Mouse (Mus musculus) embryonic facial prominence, embryonic 10.5 days (tissue): ENCODE measurements at regions not wholly inside any gene's neighbourhood (a gene's known extent, or its start where the extent isn't known, plus 50 kb on each side); places are given as distances from the start of the nearest gene placed in this dataset.

Source experiments
- DNase-seq: peaks from one replicate; pipeline ENCODE4 v3.0.0-alpha.2; 2017; ENCODE audit warnings: low spot score
- H3K27ac ChIP-seq: fragments of 300-500 bp; sonication (generic); replicated peaks from 2 replicates; pipeline ENCODE4 v1.5.1; 2016; ENCODE audit warnings: mild to moderate bottlenecking
- H3K27me3 ChIP-seq: fragments of 300-500 bp; sonication (generic); replicated peaks from 2 replicates; pipeline ENCODE4 v1.6.1; 2016; ENCODE audit warnings: low read depth, mild to moderate bottlenecking; ENCODE audit not compliant: poor library complexity, severe bottlenecking
- H3K36me3 ChIP-seq: fragments of 300-500 bp; sonication (generic); replicated peaks from 2 replicates; pipeline ENCODE4 v1.6.1; 2016; ENCODE audit warnings: mild to moderate bottlenecking, moderate library complexity
- H3K4me1 ChIP-seq: fragments of 300-500 bp; sonication (generic); 2 replicates; pipeline ENCODE4 v1.6.1; 2016
- H3K4me3 ChIP-seq: fragments of 300-500 bp; sonication (generic); 2 replicates; pipeline ENCODE4 v1.5.1; 2016; ENCODE audit warnings: mild to moderate bottlenecking, moderate library complexity
- H3K9me3 ChIP-seq: fragments of 300-500 bp; sonication (generic); 2 replicates; pipeline ENCODE4 v1.6.1; 2016; ENCODE audit warnings: mild to moderate bottlenecking
- WGBS: fragments of 180-500 bp; shearing (Covaris S2); methylation state at CpG from one replicate; pipeline ENCODE4 v1.1.7; 2016; 5-methylcytosine and 5-hydroxymethylcytosine counted together

GRCm38 (mm10) chr3:143797850-143798249 is 407.2 kb downstream of the Lmo4 start:
- 32% methylated on average over 5 of the region's 5 CpGs for WGBS
- H3K4me3 ChIP-seq: no peak overlapping the region
- peak overlapping the region; percentile 48; the same call in 1 of the 2 replicates for H3K27ac ChIP-seq
- no peaks in the 10 kb centered on the region for H3K27me3 ChIP-seq
- peak; percentile 52 for DNase-seq
- peaks cover 10% of the 10 kb centered on the region for H3K4me1 ChIP-seq
- no peaks in the 10 kb centered on the region for H3K36me3 ChIP-seq
- H3K9me3 ChIP-seq: no peaks in the 10 kb centered on the region

DNA sequence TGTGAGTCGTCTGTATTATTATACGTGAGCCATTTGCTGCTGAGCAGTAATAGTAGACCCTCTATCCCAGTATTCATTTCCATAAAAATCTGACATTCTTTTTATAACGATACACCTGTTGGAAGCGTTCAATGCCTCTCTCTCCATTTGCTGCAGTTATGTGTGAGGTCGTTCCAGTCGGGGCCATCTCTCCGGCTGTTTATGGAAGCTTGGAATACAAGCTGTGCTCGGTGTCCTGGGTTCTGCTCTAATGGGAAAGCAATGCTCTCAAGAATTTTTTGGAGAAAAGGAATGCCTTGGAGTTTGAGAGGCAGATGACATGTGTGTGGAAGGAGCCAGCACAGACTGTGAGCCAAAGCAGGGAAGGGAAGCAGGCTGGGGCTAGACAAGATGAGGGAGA is 414.1 kb downstream of the Lmo4 start:
- Histone ChIP-seq H3K9me3 (no peaks in the 10 kb centered on the region), H3K4me1 (peaks cover 12% of the 10 kb centered on the region), H3K4me3 (no peak overlapping the region), H3K36me3 (no peaks in the 10 kb centered on the region), H3K27me3 (no peaks in the 10 kb centered on the region), H3K27ac (no peak overlapping the region)
- DNase-seq: no peak
- 90% methylated on average over 8 of the region's 8 CpGs for WGBS

DNA sequence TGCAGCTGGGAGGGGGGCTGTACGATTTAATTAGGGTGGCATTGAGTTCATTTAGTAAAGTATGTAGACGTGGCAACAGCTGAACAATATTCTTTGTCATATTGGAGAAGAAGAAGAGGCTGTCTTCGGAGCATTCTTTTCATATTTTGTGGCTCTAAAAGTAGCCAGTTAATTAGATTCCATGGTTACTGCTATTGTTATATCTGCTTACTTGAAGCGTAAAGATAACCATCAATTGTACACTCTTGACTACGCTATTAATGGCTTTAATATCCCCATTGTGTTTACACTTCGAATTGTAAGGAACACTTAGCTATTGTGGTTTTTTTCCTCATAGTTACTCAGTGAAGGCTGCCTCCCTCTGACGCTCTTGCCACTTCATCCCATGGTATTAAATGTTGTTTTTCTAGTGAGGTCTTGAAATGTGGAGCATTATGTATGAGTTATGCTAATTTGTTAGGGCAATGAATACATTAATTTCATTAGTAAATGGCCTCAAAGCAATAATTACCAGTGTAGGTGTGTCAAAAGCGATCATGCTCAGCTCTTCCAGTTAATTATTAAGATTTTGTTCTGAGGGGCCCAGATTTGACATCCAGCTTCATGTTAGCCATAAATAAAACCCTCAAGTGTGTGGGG is 415.0 kb downstream of the Lmo4 start:
- no peaks in the 10 kb centered on the region for H3K27me3 ChIP-seq
- H3K36me3 ChIP-seq: no peaks in the 10 kb centered on the region
- H3K4me1 ChIP-seq: peaks cover 12% of the 10 kb centered on the region
- no peak overlapping the region for H3K27ac ChIP-seq
- DNase-seq: no peak
- 64% methylated on average over 8 of the region's 8 CpGs for WGBS
- H3K9me3 ChIP-seq: no peaks in the 10 kb centered on the region
- no peak overlapping the region for H3K4me3 ChIP-seq

- H3K4me3 ChIP-seq: no peak overlapping the region
- 94% methylated on average over 8 of the region's 8 CpGs for WGBS
- no peaks in the 10 kb centered on the region for H3K27me3 ChIP-seq
- peaks cover 15% of the 10 kb centered on the region for H3K4me1 ChIP-seq
- no peaks in the 10 kb centered on the region for H3K9me3 ChIP-seq
- H3K36me3 ChIP-seq: no peaks in the 10 kb centered on the region
- no peak overlapping the region for H3K27ac ChIP-seq
- DNase-seq: no peak
Observed at GRCm38 (mm10) chr3:143786889-143787288, 418.1 kb downstream of the Lmo4 start.

DNA sequence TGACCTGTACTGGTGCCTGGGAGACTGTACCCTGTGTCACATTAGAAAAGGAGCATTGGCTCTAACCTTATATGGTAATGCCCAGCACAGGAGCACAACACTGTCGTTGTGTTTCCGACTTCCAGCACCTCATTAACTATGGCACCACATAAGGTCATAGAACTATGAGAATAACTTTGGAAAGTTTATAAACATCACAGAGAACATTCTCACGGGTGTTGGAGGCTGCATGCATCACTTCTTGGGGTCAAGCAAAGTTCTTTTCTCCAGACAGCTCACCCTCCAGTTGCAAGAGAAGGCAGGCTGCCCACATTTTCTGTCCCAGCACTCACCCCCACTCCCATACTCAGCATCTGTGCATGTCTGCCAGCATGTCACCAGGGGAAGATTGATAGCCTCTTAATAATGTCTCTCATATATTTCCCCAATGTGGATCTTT is 420.6 kb downstream of the Lmo4 start:
- H3K36me3 ChIP-seq: no peaks in the 10 kb centered on the region
- no peak overlapping the region for H3K27ac ChIP-seq
- no peak overlapping the region for H3K4me3 ChIP-seq
- DNase-seq: no peak
- no peaks in the 10 kb centered on the region for H3K9me3 ChIP-seq
- 0 out of 2 replicates have a peak, but pooled peaks cover 3% of the 10 kb centered on the region for H3K4me1 ChIP-seq
- no peaks in the 10 kb centered on the region for H3K27me3 ChIP-seq
- WGBS: 71% methylated on average over 3 of the region's 3 CpGs

DNA sequence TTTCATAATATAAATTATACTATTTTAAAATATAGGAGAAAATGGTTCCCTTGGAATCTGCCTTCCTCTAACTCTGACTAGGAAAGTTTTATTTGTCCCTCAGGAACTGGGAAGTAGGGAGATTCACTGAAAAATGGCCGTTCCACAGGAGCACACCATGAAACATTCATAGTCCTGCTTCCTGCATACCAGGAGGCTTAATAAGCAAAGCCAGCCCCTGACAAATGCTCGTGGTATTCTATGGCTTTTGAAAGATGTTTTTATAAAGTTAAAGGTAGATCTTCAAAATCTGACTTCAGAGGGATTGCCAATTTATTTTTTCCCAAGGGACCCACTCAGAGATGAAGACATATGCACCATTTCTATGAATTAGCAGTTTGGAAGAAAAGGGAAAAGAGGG is 426.9 kb downstream of the Lmo4 start:
- Histone ChIP-seq H3K36me3 (no peaks in the 10 kb centered on the region), H3K27me3 (no peaks in the 10 kb centered on the region), H3K27ac (no peak overlapping the region), H3K4me1 (no peaks in the 10 kb centered on the region), H3K9me3 (no peaks in the 10 kb centered on the region), H3K4me3 (no peak overlapping the region)
- 78% methylated on average over 2 of the region's 2 CpGs for WGBS
- DNase-seq: no peak

DNA sequence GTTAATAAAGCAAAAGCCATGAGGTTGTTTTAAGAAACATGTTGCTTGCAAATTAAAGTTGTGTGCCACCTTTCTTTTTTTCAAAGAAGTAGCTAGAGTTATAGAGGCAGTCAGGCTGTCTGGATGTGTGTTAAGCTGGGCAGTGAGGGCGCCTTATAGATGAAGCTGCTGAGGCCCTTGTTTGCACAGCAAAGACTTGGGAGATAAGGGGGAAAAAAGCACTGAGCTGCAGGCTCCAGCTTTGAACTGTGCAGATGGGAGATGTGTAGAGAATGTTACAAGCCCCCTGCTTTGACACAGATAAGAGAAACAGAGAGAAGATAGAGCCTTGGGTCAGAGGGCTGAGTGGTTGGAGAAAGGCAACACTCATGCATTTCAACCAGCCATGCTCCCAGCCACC is 445.7 kb downstream of the Lmo4 start:
- Histone ChIP-seq H3K4me1 (no peaks in the 10 kb centered on the region), H3K36me3 (no peaks in the 10 kb centered on the region), H3K9me3 (no peaks in the 10 kb centered on the region), H3K4me3 (no peak overlapping the region), H3K27me3 (no peaks in the 10 kb centered on the region), H3K27ac (no peak overlapping the region)
- WGBS: 86% methylated on average over 1 of the region's 1 CpGs
- DNase-seq: no peak

- H3K27me3 ChIP-seq: no peaks in the 10 kb centered on the region
- WGBS: 92% methylated on average over 3 of the region's 3 CpGs
- H3K4me3 ChIP-seq: no peak overlapping the region
- no peak overlapping the region for H3K27ac ChIP-seq
- 0 out of 2 replicates have a peak, but pooled peaks cover 2% of the 10 kb centered on the region for H3K4me1 ChIP-seq
- no peaks in the 10 kb centered on the region for H3K9me3 ChIP-seq
- H3K36me3 ChIP-seq: no peaks in the 10 kb centered on the region
- no peak for DNase-seq
Observed at GRCm38 (mm10) chr3:143753197-143753596, 451.8 kb downstream of the Lmo4 start.

DNA sequence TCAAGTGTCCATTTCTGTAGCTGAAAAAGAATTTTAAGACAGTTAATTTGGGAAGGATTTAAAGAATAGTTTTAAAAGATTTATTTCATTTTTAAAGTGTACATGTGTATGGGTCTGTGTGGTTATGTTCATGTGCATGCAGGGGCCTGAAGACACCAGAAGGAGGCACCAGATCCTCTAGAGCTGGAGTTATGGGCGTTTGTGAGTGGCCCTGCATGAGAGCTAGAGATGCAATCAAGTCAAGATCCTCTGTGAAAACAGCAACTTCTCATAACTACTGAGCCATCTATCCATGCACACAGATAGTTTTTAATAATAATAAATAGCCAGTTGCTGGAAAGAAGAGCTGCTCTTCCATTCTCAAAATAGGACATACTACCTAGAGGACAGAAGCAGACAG is 452.4 kb downstream of the Lmo4 start:
- DNase-seq: no peak
- Histone ChIP-seq H3K4me1 (0 out of 2 replicates have a peak, but pooled peaks cover 2% of the 10 kb centered on the region), H3K27ac (no peak overlapping the region), H3K36me3 (no peaks in the 10 kb centered on the region), H3K9me3 (no peaks in the 10 kb centered on the region), H3K4me3 (no peak overlapping the region), H3K27me3 (no peaks in the 10 kb centered on the region)
- 77% methylated on average over 1 of the region's 1 CpGs for whole genome bisulfite sequencing

GRCm38 (mm10) chr3:143750128-143750527 is 454.9 kb downstream of the Lmo4 start:
- WGBS: 88% methylated on average over 4 of the region's 4 CpGs
- Histone ChIP-seq H3K27ac (no peak overlapping the region), H3K36me3 (no peaks in the 10 kb centered on the region), H3K4me1 (0 out of 2 replicates have a peak, but pooled peaks cover 2% of the 10 kb centered on the region), H3K27me3 (no peaks in the 10 kb centered on the region), H3K4me3 (no peak overlapping the region), H3K9me3 (no peaks in the 10 kb centered on the region)
- DNase-seq: no peak

DNA sequence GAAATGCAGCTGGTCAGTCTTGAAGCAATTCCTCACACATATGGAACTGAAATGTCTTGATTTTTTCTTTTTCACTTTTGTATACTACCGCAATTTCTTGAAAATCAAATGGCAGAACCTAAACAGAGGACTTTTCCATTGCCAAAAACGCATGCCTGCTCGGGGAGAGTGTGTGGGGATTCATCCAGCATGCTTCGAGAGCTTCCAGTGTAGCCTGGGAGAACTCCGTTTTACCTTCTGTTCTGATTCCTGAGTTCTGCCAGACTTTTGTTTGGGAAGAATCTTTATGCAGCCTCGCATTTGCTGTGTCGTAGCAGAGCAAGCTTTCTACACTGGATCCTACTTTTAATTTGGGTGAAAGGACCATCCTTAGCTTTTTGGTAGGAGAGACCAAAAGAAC is 461.4 kb downstream of the Lmo4 start:
- Histone ChIP-seq H3K36me3 (no peaks in the 10 kb centered on the region), H3K4me1 (peaks cover 11% of the 10 kb centered on the region), H3K27ac (no peak overlapping the region), H3K27me3 (no peaks in the 10 kb centered on the region), H3K4me3 (no peak overlapping the region), H3K9me3 (no peaks in the 10 kb centered on the region)
- WGBS: 76% methylated on average over 7 of the region's 7 CpGs
- no peak for DNase-seq

DNA sequence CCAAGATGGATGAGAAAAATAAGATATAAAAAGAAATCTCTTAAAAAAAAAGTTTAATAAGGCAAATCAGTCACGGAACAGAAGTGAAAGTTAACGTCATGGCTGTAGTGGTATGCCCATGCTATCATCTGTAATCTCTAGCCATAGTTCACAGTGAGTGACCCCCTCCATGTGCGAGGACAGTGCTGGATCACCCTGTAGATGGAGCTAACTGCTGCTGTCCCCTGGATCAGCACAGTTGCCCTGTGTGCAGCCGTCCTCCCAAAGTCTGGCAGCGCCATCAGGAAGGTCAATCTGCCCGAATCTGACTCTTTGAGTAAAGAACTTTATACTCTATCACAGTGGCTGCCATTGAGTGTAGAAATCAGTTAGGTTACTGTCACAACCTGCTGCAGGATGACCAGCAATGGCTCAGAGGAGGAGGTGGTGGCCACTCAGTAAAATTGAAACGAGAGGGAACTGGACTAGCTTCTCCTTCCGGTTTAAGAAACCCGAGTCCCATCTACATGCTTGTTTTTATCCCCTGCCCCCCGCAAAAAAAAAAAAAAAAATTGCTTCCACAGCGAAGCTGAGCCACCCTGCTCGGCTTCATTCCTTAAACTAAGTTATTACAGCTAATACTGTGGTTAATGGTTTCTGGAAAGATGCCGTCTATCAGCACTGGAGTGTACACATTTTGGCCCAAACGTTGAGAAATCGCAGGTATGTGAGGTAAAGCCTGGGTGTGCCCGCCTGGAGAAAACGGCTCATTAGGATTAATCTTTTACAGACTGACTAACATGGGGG is 462.0 kb downstream of the Lmo4 start:
- peaks cover 11% of the 10 kb centered on the region for H3K4me1 ChIP-seq
- peak; percentile 22 for DNase-seq
- 68% methylated on average over 17 of the region's 17 CpGs for WGBS
- no peak overlapping the region for H3K27ac ChIP-seq
- H3K27me3 ChIP-seq: no peaks in the 10 kb centered on the region
- H3K9me3 ChIP-seq: no peaks in the 10 kb centered on the region
- no peak overlapping the region for H3K4me3 ChIP-seq
- H3K36me3 ChIP-seq: no peaks in the 10 kb centered on the region

GRCm38 (mm10) chr3:143738676-143739075 is 466.3 kb downstream of the Lmo4 start:
- Histone ChIP-seq H3K4me3 (no peak overlapping the region), H3K27ac (no peak overlapping the region), H3K9me3 (no peaks in the 10 kb centered on the region), H3K36me3 (no peaks in the 10 kb centered on the region), H3K27me3 (no peaks in the 10 kb centered on the region), H3K4me1 (peaks cover 9% of the 10 kb centered on the region)
- DNase-seq: no peak
- 70% methylated on average over 3 of the region's 3 CpGs for WGBS
